Mouse (Mus musculus) urinary bladder, postnatal 14 days (tissue): ENCODE results near the gene Hmga1b.
A peak's percentile ranks its signal among the peaks of the same experiment; 100 is the strongest.
"Not testable (repeated sequence)": the region's sequence is repeated elsewhere in the genome, so short reads cannot be mapped to it uniquely, and the experiment has no call there.

Experiments
- DNase-seq: peaks from one replicate; pipeline ENCODE4 v3.0.0; 2021; ENCODE audit warnings: low spot score

The Hmga1b gene

DNA sequence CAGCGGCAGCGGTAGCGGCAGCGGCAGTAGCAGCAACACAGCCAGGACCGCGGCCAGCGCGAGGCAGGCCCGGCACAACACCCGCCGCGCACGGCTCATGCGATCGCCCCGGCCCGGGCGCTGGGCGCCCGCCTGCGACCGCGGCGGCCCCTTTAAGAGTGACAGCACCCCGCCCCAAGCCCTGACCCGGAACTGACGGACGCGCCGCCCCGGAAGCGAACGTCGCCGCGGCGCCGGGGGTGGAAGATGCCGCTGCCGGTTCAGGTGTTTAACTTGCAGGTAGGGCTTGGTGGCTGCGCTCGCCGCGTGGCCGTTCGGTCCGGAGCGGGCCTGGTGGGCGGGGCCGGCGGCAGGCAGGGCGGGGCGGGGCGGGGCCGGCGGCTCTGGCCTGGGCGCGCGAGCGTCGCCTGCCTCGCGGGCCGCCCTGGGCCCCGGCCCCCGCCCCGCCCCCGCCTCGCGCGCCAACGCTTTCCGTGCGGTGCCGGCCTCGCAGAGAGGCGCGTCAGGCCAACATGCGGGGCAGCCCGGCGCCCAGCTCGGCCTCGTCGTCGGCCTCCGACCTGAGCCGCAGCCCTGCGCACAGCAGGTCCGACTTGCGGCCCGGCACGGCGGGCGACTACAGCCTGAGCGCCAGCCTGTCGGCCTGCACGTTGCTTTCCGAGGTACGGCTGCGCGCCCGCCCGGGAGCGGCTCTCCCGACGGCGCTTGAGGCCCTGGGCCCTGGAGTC lies 21.6 kb downstream of the Hmga1b start, which contains the start of the genes Rfng and Gps1:
Rfng (minus strand) TSS at position 144 of the 728 bp plus-strand sequence.
Gps1 (plus strand) TSS at position 209 of the 728 bp plus-strand sequence.
- peak; percentile 85 for DNase-seq

DNA sequence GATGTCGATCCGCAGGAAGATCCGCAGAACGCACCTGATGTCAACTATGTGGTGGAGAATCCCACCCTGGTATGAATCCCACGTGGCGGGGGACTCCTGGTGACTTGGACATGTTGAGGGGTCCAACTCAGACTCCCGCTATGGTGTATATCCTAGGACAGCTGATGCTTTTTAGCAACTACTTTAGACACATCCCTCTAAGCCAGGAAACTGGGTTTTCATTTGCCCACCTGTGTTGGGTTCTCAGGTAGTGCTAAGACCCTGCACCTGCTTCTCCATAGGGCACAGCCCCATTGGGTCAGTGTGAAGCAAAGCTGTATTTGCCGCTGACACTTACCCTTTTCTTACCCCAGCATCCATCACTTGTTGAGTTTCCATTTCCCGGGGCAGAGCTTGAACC lies 22.6 kb downstream of the Hmga1b start:
- no peak for DNase-seq

GRCm38 (mm10) chr11:120788460-120788859 lies 25.9 kb downstream of the Hmga1b start:
- DNase-seq: not testable (repeated sequence)

- no peak for DNase-seq
Observed at GRCm38 (mm10) chr11:120789355-120789754, 26.8 kb downstream of the Hmga1b start.

GRCm38 (mm10) chr11:120789810-120790209 lies 27.2 kb downstream of the Hmga1b start:
- no peak for DNase-seq

DNA sequence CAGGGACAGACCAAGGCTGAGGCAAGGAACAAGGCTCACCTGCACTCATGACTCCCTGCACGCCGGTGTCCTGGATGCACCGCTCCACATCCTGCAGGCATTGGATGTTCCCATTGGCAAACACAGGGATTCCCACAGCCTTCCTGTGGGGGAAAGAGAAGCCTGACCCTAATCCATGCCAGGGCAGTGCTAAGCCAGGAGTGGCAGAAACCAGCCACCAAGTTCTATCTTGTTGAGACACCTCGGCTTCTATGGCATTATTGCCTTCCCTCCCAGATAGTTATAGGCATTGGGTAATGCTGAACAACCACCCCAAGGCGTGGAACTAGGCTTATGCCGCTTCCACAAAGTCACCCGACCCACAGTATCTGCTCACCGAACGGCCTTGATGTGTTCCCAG lies 30.1 kb downstream of the Hmga1b start:
- DNase-seq: no peak

DNA sequence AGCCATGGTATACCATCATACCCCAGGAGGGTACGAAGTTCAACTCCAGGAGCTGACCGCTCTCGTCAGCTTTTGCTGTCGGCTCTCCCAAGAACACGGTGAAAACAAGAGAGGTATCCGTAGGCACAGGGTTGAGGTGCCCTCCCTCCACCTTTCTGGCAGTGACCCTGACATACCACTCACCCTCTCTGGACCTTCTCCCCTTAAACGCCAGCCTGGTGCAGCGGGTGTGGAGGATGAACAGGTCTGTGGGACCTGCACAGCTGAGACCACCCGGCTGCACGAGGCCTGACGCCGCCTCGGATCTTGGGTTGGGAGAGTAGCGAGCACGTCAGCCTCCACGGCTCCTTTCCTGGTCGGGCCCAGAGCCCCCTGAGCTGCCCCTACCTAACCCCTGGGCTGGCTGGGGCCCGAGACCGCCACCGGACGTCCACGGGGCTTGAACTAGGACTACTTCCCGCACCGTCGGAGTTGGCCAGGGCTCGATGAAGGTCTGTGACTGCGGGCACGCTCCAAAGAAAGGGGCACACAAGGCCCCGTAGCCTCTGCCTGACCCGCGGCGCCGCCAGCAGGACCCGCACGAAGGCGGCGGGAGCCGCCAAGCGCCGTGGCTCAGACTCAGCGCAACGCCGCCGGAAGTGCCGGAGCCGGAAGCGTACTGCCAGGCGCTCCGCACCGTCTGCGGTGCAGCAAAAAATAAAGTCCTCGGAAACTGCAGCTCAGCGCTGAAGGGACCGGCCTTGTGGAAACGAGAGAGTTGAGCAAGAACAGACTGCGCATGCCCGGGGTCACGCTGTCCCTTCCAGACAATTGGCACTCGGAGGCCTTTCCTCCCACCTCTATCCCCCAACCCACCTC lies 33.4 kb downstream of the Hmga1b start, which contains the start of gene Dus1l:
Dus1l (minus strand) TSS at position 648 of the 858 bp plus-strand sequence.
- peak; percentile 96 for DNase-seq

DNA sequence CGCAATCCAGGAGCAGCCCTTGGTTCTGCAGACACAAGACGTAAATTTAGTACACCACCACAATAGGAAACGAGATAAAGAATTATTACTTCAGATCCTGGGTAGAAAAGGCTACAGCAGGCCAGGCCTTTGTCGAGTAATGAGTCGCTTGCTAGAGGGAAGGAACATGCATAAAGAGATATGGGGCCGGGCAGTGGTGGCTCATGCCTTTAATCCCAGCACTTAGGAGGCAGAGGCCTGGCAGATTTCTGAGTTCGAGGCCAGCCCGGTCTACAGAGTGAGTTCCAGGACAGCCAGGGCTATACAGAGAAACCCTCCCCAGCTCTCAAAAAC lies 34.0 kb downstream of the Hmga1b start:
- DNase-seq: no peak

DNA sequence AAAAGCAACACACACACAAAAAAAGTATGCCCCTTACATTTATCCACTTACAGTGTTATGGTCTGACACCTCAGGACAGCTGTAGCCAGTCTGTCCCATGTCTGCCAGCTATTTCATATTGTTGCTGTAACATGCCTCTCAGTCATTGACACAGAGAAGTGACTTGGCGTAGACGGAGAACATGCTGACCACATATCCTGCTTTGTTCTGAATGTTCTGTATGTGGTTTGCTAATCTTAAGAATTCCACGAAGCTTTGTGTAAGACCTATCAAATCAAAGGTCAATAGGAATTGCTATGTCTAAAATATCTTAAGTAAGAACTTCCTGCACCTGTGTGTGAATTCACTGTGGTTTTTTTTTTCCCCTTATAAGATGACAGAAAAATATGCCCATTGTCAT lies 35.6 kb downstream of the Hmga1b start:
- no peak for DNase-seq

DNA sequence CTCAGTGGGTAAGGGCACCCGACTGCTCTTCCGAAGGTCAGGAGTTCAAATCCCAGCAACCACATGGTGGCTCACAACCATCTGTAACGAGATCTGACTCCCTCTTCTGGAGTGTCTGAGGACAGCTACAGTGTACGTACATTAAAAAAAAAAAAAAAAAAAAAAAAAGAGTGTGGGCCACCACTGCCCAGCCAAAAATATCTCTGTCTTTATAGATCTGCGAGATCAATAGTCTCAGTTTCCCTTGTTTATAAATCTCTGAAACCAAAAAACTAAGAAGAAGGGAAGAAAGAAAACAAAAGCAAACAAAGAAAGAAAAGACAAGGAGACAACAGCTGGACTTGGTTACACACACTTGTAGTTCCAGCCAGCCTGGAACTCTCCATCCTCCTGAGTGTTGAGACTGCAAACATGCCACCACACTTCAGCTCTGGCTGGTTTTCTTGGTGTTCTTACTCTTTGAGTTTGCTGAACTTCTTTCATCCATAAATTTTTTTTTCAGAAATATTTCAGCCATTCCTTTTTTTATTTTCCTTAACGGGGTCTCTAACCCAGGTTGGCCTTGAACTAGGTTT lies 36.8 kb downstream of the Hmga1b start:
- no peak for DNase-seq

DNA sequence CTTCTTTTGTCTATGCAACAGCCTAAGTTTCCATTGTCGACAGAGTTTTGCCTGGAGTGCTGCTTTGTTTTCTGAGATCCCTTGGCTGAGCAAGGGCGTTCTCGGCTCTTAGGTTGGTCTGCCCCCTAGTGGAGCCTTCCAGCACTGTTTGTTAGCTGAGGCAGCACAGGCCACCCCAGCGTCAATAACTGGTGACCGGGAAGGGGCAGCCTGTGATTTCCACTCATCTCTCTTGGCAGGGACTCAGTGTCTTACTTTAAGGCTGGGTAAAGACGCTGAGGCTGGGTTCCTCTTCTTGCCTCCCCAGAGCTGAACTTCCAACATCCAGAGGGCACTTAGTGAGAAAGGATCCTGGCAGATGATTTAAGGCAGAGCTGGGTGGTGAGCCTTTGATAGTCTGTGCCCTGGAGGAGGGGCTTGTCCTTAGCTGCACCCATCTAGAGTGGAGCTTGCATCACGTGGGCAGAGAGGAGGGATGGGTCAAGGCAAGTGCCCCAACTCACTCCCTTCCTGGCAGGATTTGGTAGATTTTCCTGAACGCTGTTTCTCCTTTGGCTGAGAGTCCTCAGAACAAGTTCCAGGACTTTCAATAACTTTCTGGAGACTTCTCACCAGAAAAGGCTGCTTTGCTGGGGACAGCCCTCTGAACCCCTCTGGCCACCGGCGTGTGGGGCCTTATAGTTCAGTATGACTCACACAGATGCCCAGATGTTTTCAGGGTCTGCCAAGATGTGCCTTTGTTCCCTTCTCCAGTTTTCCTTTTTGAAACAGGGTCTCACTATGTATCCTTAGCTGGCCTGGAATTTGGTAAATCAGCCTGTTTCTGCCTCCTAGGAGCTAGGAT lies 37.7 kb downstream of the Hmga1b start:
- DNase-seq: peak; percentile 92

DNA sequence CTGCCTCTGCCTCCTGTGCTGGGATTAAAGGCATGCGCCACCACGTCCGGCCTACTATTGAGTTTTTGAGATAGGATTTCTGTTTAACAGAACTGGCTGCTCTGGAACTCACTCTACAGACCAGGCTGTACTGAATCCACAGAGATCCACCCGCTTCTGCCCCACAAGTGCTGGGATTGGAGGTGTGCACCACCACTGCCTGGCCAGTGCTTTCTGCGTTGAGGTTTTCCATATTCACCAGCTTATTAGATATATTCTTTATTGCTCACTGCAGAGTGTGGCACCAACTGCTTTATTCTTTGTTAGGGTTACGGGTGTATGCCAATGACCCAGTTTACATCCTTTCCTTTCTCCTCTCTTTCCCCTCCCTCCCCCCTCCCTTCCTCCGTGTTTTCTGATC lies 41.7 kb downstream of the Hmga1b start:
- DNase-seq: no peak

GRCm38 (mm10) chr11:120804769-120805168 lies 42.2 kb downstream of the Hmga1b start:
- no peak for DNase-seq

DNA sequence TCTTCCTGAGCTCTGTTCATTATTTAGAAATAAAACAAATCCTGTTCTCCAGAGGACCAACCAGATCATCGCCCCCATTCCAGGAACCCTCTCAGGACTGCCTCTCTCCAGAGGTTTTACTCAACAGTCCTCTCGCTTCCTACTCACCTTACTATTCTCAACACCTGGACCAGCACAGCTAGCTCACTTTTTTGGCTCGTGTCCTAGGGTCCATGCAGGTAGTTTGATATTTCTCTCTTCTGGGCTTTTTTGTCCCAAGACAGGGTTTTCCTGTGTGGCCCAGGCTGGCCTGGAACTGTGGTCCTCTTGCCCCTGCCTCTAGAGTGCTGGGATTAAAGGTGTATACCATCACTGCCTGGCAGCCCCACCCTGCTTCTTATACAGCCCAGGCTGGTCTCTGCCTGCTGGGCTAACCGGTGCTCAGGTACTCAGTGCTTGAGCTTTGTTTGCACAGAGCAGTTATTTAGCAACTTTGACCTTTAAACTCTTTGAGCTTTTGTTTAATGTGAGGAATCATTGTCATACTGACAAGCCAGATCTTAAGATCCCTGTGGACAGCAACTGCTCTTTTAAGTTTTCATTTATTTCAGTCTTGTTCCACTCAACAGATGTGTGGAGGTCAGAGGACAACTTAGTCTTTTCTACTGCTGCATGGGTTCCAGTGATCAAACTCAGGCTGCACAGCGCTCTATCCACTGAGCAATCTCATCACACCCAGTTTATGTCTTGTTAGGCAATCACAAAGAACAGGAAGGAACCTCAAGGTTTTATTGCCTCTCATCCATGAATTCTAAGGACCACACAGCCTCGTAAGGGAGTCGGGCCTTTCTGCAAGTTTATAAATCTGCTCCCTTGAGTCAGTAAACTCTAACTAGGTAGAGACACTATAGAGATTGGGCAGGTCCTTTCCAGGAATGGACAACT lies 43.0 kb downstream of the Hmga1b start:
- DNase-seq: no peak

DNA sequence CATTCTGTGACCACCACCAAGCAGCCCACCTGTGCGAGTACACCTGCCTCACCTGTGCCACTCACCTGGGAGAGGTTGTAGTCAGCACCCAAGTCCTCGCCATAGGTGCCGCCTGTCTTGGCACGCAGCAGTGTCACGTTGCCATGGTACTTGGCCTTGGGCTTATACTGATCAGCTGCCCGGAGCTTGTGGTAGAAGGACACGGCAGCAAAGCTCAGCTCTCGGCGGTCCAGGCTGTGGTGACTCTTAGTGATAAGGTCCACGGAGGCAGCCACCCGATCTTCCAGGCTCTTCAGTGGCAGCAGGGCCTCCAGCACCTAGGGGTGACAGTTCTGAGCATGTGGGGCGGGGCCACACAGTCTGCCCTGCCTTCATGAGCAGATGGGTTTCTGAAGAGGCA lies 45.4 kb downstream of the Hmga1b start:
- DNase-seq: no peak

- DNase-seq: no peak
Observed at GRCm38 (mm10) chr11:120812068-120812467, 49.5 kb downstream of the Hmga1b start.
